Mouse (Mus musculus): ENCODE measurements around the gene Exosc3.
"Not testable (repeated sequence)": the region's sequence is repeated elsewhere in the genome, so short reads cannot be mapped to it uniquely, and the experiment has no call there.

The Exosc3 gene

GRCm38 (mm10) chr4:45342286-45343155 is at the start of gene Exosc3:
Exosc3 (minus strand) TSS chr4:45342732.
- DNase-seq: peak; percentile 28

- DNase-seq: no peak
Measured at GRCm38 (mm10) chr4:45392099-45392498, 49.6 kb upstream of the Exosc3 start.

- not testable (repeated sequence) for DNase-seq
Measured at GRCm38 (mm10) chr4:45387296-45387695, 44.8 kb upstream of the Exosc3 start.

GRCm38 (mm10) chr4:45382133-45382532 is 39.6 kb upstream of the Exosc3 start:
- DNase-seq: peak; percentile 76

- DNase-seq: not testable (repeated sequence)
Measured at GRCm38 (mm10) chr4:45380903-45381580, 38.5 kb upstream of the Exosc3 start.

GRCm38 (mm10) chr4:45376573-45376972 is 34.0 kb upstream of the Exosc3 start:
- DNase-seq: no peak

- peak; percentile 34 for DNase-seq
Measured at GRCm38 (mm10) chr4:45374879-45375278, 32.3 kb upstream of the Exosc3 start.

- DNase-seq: peak; percentile 69
Measured at GRCm38 (mm10) chr4:45371261-45371660, 28.7 kb upstream of the Exosc3 start.

- no peak for DNase-seq
Measured at GRCm38 (mm10) chr4:45356653-45357052, 14.1 kb upstream of the Exosc3 start.

- peak; percentile 91 for DNase-seq
Measured at GRCm38 (mm10) chr4:45341669-45342249, 773 bp downstream of the Exosc3 start, which contains the start of gene Dcaf10. Dcaf10 (plus strand) TSS chr4:45342101.

- no peak for DNase-seq
Measured at GRCm38 (mm10) chr4:45341226-45341625, 1.3 kb downstream of the Exosc3 start.

GRCm38 (mm10) chr4:45332466-45332865 is 10.1 kb downstream of the Exosc3 start:
- DNase-seq: no peak

GRCm38 (mm10) chr4:45331139-45331538 is 11.4 kb downstream of the Exosc3 start:
- DNase-seq: peak; percentile 28

GRCm38 (mm10) chr4:45320159-45320816 is 22.2 kb downstream of the Exosc3 start:
- DNase-seq: peak; percentile 91

- no peak for DNase-seq
Measured at GRCm38 (mm10) chr4:45311056-45311455, 31.5 kb downstream of the Exosc3 start.

GRCm38 (mm10) chr4:45308606-45309005 is 33.9 kb downstream of the Exosc3 start:
- no peak for DNase-seq

GRCm38 (mm10) chr4:45308046-45308445 is 34.5 kb downstream of the Exosc3 start:
- DNase-seq: peak; percentile 28

GRCm38 (mm10) chr4:45305536-45305935 is 37.0 kb downstream of the Exosc3 start:
- no peak for DNase-seq

- DNase-seq: peak; percentile 93
Measured at GRCm38 (mm10) chr4:45296662-45297564, 45.6 kb downstream of the Exosc3 start, which contains the start of gene Trmt10b. Trmt10b (plus strand) TSS chr4:45297127.

- DNase-seq: no peak
Measured at GRCm38 (mm10) chr4:45287906-45288305, 54.6 kb downstream of the Exosc3 start.

- peak; percentile 10 for DNase-seq
Measured at GRCm38 (mm10) chr4:45286318-45286717, 56.2 kb downstream of the Exosc3 start.

Data from lung, postnatal 36 days (tissue).